Mouse (Mus musculus): ENCODE results near the gene Hbb-bh1. TPM values are rescaled to one million over a fixed set of nuclear protein-coding genes. Genes with fewer than 3 reads are reported as not detected.

Gene Hbb-bh1
- polyA plus RNA-seq (2014; fragmentation: Nextera tagmentation; extraction: Ambion mirVana), result 2.8 and 6.5 TPM in 2 replicates

DNA sequence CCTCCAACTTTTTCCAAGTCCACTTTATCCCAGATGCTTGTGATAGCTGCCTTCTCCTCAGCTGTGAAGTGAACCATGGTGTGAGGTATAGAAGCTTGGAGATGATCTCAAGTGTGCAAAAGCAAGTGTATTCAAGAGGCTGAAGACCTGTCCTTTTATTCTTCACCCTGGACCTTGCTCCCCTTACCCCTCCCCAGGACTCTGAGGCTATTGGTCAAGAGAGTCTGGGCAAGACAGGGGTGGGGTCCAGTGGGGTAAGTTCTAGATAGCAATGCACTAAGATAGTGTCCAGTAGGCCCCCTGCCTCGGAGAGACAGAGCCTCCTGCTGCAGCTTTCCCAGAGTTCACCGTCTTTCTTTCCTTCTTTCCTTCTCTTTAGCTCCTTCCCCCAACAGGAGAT is at the start of gene Hbb-bh1:
Gene Hbb-bh1 (minus strand): TSS at position 131 of the 400 bp plus-strand sequence.
- no peak for ATAC-seq (ENCODE audit: low FRiP score, low TSS enrichment)
- WGBS, result 86% methylated on average over 2 of the region's 2 CpGs

DNA sequence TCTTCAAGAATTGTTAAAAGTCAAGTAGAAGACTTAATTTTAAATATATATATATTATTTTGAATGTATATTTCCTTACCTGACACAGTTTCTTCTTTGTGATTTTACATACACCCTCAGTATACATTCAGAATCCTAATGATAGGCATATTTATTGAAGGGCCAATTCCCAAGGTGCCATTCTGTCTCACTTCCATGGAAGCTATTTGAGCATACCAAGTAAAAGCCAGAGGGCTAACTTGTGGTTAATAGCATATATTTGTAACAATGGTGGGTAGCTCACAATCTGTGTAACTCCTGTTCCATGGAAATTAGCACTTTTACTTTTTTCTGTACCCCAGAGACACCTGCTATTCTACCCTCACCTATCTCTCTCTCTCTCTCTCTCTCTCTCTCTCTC is 43.2 kb upstream of the Hbb-bh1 start, which contains the start of gene Olfr66:
Gene Olfr66 (minus strand): TSS at position 101 of the 400 bp plus-strand sequence.
- Histone ChIP-seq H3K9ac (ENCODE audit: low read depth, low read length) (no peak within 1 kb of the TSS), H3K4me1 (ENCODE audit: control insufficient read depth, insufficient read depth, low read length) (no peaks in the 10 kb centered on the region), H3K4me2 (replicated peaks; ENCODE audit: low read depth, low read length) (no peak within 1 kb of the TSS), H3K27ac (ENCODE audit: low read depth, low read length) (no peak within 1 kb of the TSS), H3K4me3 (ENCODE audit: low read length) (no peak within 1 kb of the TSS), H3K27me3 (ENCODE audit: control insufficient read depth, insufficient read depth, low read length) (no peaks in the 10 kb centered on the region), H3K36me3 (ENCODE audit: control insufficient read depth, insufficient read depth, low read length) (no peaks in the 10 kb centered on the region), H3K9me3 (ENCODE audit: control insufficient read depth, low read length) (no peaks in the 10 kb centered on the region)
- ATAC-seq (ENCODE audit: low FRiP score, low TSS enrichment), result no peak

More for the DNA sequence above, at the start of gene Hbb-bh1:
- Histone ChIP-seq H3K9me3 (ENCODE audit: control insufficient read depth, low read length) (no peaks in the 10 kb centered on the region), H3K27ac (ENCODE audit: low read depth, low read length) (no peak within 1 kb of the TSS), H3K36me3 (ENCODE audit: control insufficient read depth, insufficient read depth, low read length) (no peaks in the 10 kb centered on the region), H3K4me2 (replicated peaks; ENCODE audit: low read depth, low read length) (no peak within 1 kb of the TSS), H3K9ac (ENCODE audit: low read depth, low read length) (no peak within 1 kb of the TSS), H3K27me3 (ENCODE audit: control insufficient read depth, insufficient read depth, low read length) (no peaks in the 10 kb centered on the region), H3K4me3 (ENCODE audit: low read length) (no peak within 1 kb of the TSS), H3K4me1 (ENCODE audit: control insufficient read depth, insufficient read depth, low read length) (no peaks in the 10 kb centered on the region)

DNA sequence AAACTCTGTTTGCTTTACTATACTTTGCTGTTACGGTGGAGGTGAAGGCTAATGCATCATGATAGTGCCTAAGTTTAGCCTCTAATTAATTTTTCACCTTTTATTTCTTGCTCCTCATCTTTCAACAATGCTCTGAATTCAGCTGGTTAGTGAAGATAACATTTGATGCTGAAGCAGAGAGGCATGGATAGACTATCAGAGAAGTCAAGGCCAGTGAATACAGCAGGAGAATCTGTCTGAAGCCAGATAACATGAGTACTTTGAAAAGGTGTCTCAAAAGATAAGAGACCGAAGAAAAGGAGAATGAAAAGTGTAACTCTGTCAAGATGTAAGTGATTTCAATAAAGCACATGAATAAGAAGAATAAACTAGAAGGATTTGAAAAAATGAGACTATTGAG is 34.1 kb upstream of the Hbb-bh1 start:
- H3K4me1 ChIP-seq (ENCODE audit: control insufficient read depth, insufficient read depth, low read length), result no peaks in the 10 kb centered on the region
- no peak overlapping the region for H3K4me3 ChIP-seq (ENCODE audit: low read length)
- H3K9ac ChIP-seq (ENCODE audit: low read depth, low read length), result no peak overlapping the region
- WGBS, result 87% methylated on average over 2 of the region's 2 CpGs
- no peak overlapping the region for H3K27ac ChIP-seq (ENCODE audit: low read depth, low read length)
- H3K9me3 ChIP-seq (ENCODE audit: control insufficient read depth, low read length), result no peaks in the 10 kb centered on the region
- no peaks in the 10 kb centered on the region for H3K36me3 ChIP-seq (ENCODE audit: control insufficient read depth, insufficient read depth, low read length)
- ATAC-seq (ENCODE audit: low FRiP score, low TSS enrichment), result no peak
- no peak overlapping the region for H3K4me2 ChIP-seq (replicated peaks; ENCODE audit: low read depth, low read length)
- H3K27me3 ChIP-seq (ENCODE audit: control insufficient read depth, insufficient read depth, low read length), result no peaks in the 10 kb centered on the region

DNA sequence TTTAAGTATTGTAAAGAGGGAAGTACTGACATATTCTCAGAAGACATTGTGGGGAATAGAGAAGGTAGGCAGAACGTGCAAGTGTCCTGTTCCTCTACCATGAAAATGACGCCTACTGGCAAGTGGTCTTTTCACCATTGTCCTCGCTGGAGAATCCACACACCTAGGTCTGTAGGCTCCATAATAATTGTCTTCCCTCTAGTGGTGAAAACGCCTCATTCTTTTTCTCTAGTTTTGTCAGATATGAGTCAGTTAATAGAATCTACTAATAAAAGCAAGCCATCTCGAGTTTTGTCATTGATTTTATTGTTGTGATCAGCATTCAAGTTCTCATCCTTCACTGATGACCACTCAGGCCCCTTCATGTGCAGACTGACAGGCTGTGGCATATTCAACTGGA is 31.5 kb upstream of the Hbb-bh1 start:
- no peaks in the 10 kb centered on the region for H3K4me1 ChIP-seq (ENCODE audit: control insufficient read depth, insufficient read depth, low read length)
- no peak overlapping the region for H3K4me3 ChIP-seq (ENCODE audit: low read length)
- H3K4me2 ChIP-seq (replicated peaks; ENCODE audit: low read depth, low read length), result no peak overlapping the region
- H3K9ac ChIP-seq (ENCODE audit: low read depth, low read length), result no peak overlapping the region
- H3K27me3 ChIP-seq (ENCODE audit: control insufficient read depth, insufficient read depth, low read length), result no peaks in the 10 kb centered on the region
- no peaks in the 10 kb centered on the region for H3K36me3 ChIP-seq (ENCODE audit: control insufficient read depth, insufficient read depth, low read length)
- no peak overlapping the region for H3K27ac ChIP-seq (ENCODE audit: low read depth, low read length)
- no peak for ATAC-seq (ENCODE audit: low FRiP score, low TSS enrichment)
- WGBS, result 48% methylated on average over 5 of the region's 5 CpGs
- no peaks in the 10 kb centered on the region for H3K9me3 ChIP-seq (ENCODE audit: control insufficient read depth, low read length)

DNA sequence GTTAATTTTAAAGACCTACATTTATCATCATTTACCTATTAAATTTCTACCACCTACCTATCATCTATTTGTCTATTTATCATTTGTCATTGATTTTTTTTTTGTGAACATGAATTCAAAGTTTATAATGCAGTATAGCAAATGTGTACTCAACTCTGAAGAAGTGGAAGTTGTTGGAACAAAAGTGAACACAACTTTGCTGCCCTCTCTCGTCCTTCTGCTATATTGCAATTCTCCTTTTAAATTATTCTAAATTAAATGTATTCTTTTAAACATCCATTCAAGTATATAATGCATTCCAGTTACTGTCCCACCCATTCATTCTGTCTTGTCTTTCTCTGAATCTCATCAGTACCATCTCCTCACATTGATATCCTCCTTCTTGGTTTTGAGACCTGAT is 30.1 kb upstream of the Hbb-bh1 start:
- H3K9ac ChIP-seq (ENCODE audit: low read depth, low read length), result no peak overlapping the region
- WGBS, result 8% methylated on average over 1 of the region's 1 CpGs
- no peaks in the 10 kb centered on the region for H3K36me3 ChIP-seq (ENCODE audit: control insufficient read depth, insufficient read depth, low read length)
- H3K9me3 ChIP-seq (ENCODE audit: control insufficient read depth, low read length), result no peaks in the 10 kb centered on the region
- no peaks in the 10 kb centered on the region for H3K4me1 ChIP-seq (ENCODE audit: control insufficient read depth, insufficient read depth, low read length)
- no peak for ATAC-seq (ENCODE audit: low FRiP score, low TSS enrichment)
- H3K4me3 ChIP-seq (ENCODE audit: low read length), result no peak overlapping the region
- H3K27ac ChIP-seq (ENCODE audit: low read depth, low read length), result no peak overlapping the region
- H3K4me2 ChIP-seq (replicated peaks; ENCODE audit: low read depth, low read length), result no peak overlapping the region
- no peaks in the 10 kb centered on the region for H3K27me3 ChIP-seq (ENCODE audit: control insufficient read depth, insufficient read depth, low read length)

DNA sequence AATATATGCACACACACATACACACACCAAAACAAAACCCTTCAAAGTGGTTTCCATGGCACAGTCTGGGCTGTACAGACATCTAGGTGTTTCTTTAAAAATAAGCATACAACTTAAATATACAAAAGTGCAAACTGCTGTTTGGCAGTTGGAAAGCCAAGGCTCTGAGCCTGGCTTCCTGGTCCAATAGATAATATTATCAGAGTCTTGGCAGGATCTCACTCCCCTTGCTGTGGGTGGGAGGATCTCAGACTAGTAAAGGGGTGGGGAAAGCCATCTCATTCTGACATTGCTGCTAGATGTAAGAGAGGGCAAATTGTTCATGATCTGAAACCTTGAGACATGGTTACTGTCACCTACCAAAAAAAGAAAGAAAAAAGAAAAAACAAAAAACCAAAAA is 27.7 kb upstream of the Hbb-bh1 start:
- ATAC-seq (ENCODE audit: low FRiP score, low TSS enrichment), result no peak
- no peaks in the 10 kb centered on the region for H3K36me3 ChIP-seq (ENCODE audit: control insufficient read depth, insufficient read depth, low read length)
- H3K4me3 ChIP-seq (ENCODE audit: low read length), result no peak overlapping the region
- H3K27ac ChIP-seq (ENCODE audit: low read depth, low read length), result no peak overlapping the region
- H3K27me3 ChIP-seq (ENCODE audit: control insufficient read depth, insufficient read depth, low read length), result no peaks in the 10 kb centered on the region
- no peaks in the 10 kb centered on the region for H3K4me1 ChIP-seq (ENCODE audit: control insufficient read depth, insufficient read depth, low read length)
- no peak overlapping the region for H3K4me2 ChIP-seq (replicated peaks; ENCODE audit: low read depth, low read length)
- H3K9ac ChIP-seq (ENCODE audit: low read depth, low read length), result no peak overlapping the region
- H3K9me3 ChIP-seq (ENCODE audit: control insufficient read depth, low read length), result no peaks in the 10 kb centered on the region

DNA sequence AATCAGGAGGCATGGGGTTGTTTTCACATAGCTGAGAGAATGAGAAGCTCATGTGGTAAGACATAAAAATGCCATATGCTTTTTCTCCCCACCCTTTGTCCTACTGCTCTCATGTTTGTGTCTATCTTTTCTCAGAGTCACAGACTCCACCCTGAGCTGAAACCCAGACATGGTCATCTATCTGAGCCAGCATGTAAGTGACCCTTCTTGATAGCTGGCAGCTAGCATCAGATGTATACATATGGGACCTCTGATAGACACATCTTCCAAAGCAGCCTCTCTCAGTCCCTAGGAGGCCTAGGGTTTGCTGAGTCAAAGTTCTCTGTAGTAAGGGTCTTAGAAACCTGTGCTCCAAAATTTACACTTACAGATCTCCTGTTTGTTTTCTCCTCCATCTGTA is 22.8 kb upstream of the Hbb-bh1 start:
- Histone ChIP-seq H3K36me3 (ENCODE audit: control insufficient read depth, insufficient read depth, low read length) (no peaks in the 10 kb centered on the region), H3K9me3 (ENCODE audit: control insufficient read depth, low read length) (no peaks in the 10 kb centered on the region), H3K4me2 (replicated peaks; ENCODE audit: low read depth, low read length) (no peak overlapping the region), H3K27me3 (ENCODE audit: control insufficient read depth, insufficient read depth, low read length) (no peaks in the 10 kb centered on the region), H3K4me3 (ENCODE audit: low read length) (no peak overlapping the region), H3K4me1 (ENCODE audit: control insufficient read depth, insufficient read depth, low read length) (no peaks in the 10 kb centered on the region), H3K9ac (ENCODE audit: low read depth, low read length) (no peak overlapping the region), H3K27ac (ENCODE audit: low read depth, low read length) (no peak overlapping the region)
- no peak for ATAC-seq (ENCODE audit: low FRiP score, low TSS enrichment)

DNA sequence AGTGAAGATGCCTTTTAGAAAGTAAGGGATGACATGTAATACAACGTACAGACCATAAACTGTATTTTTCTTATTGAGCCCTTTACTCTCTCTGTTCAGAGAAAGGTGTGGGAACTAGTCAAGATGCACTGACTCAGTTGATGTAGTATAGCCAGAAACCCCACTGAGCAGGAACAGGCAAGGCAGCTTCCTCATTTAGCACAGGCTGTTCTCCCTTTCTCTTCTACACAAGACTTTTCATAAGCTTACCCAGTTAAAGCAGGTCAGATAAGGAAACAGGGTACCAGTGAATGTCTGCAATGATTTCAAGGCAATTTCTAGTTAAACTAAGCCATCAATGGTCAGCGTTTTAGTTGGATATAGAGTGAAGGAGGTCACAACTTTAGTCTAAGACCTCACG is 18.6 kb upstream of the Hbb-bh1 start:
- Histone ChIP-seq H3K4me3 (ENCODE audit: low read length) (no peak overlapping the region), H3K4me2 (replicated peaks; ENCODE audit: low read depth, low read length) (no peak overlapping the region), H3K27ac (ENCODE audit: low read depth, low read length) (no peak overlapping the region), H3K9me3 (ENCODE audit: control insufficient read depth, low read length) (no peaks in the 10 kb centered on the region), H3K27me3 (ENCODE audit: control insufficient read depth, insufficient read depth, low read length) (no peaks in the 10 kb centered on the region), H3K4me1 (ENCODE audit: control insufficient read depth, insufficient read depth, low read length) (no peaks in the 10 kb centered on the region), H3K36me3 (ENCODE audit: control insufficient read depth, insufficient read depth, low read length) (no peaks in the 10 kb centered on the region), H3K9ac (ENCODE audit: low read depth, low read length) (no peak overlapping the region)
- WGBS, result 85% methylated on average over 3 of the region's 3 CpGs
- ATAC-seq (ENCODE audit: low FRiP score, low TSS enrichment), result no peak

DNA sequence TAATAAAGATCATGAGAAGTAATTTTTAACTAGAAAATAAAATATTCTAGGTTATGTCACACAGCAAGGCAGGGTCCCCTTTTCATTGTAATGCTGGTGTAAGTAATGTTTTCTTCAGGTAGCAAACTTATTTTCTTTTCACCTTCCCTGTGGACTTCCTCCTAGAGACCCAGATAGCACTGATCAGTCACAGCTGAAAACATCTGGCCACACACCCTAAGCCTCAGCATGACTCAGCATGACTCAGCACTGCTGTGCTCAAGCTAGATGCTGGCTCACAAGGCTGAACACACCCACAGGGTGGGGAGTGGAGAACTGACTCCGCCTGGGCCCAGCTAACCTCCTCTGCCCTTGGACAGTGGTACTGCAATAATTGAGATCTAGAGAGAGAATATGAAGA is 17.9 kb upstream of the Hbb-bh1 start:
- Histone ChIP-seq H3K9ac (ENCODE audit: low read depth, low read length) (no peak overlapping the region), H3K9me3 (ENCODE audit: control insufficient read depth, low read length) (no peaks in the 10 kb centered on the region), H3K4me3 (ENCODE audit: low read length) (no peak overlapping the region), H3K4me2 (replicated peaks; ENCODE audit: low read depth, low read length) (no peak overlapping the region), H3K4me1 (ENCODE audit: control insufficient read depth, insufficient read depth, low read length) (no peaks in the 10 kb centered on the region), H3K27me3 (ENCODE audit: control insufficient read depth, insufficient read depth, low read length) (no peaks in the 10 kb centered on the region), H3K36me3 (ENCODE audit: control insufficient read depth, insufficient read depth, low read length) (no peaks in the 10 kb centered on the region), H3K27ac (ENCODE audit: low read depth, low read length) (no peak overlapping the region)
- peak; percentile 68; the same call in 1 of the 2 replicates for ATAC-seq (ENCODE audit: low FRiP score, low TSS enrichment)
- 46% methylated on average over 1 of the region's 1 CpGs for WGBS

DNA sequence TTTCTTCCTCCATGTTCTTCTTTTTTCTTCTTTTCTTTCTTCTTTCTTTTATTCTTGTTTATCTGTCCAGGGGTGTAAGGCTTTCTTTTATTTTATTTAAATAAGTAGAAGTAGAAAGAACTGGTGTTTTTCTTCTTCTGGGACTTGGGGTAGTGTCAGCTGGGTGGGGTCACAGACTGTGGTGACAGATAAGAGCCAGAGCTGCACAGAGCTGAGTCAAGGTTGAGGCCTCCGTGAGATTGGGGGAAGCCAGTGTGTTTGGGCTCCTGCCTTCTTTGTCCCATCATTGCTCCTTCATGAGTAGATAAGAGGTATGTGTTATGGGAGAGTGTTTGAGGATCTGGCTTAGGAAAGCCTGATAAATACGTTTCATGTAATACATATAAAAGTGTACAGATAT is 16.1 kb upstream of the Hbb-bh1 start:
- no peak overlapping the region for H3K4me2 ChIP-seq (replicated peaks; ENCODE audit: low read depth, low read length)
- no peak overlapping the region for H3K27ac ChIP-seq (ENCODE audit: low read depth, low read length)
- H3K36me3 ChIP-seq (ENCODE audit: control insufficient read depth, insufficient read depth, low read length), result no peaks in the 10 kb centered on the region
- no peaks in the 10 kb centered on the region for H3K27me3 ChIP-seq (ENCODE audit: control insufficient read depth, insufficient read depth, low read length)
- H3K4me3 ChIP-seq (ENCODE audit: low read length), result no peak overlapping the region
- no peaks in the 10 kb centered on the region for H3K9me3 ChIP-seq (ENCODE audit: control insufficient read depth, low read length)
- WGBS, result 78% methylated on average over 2 of the region's 2 CpGs
- H3K9ac ChIP-seq (ENCODE audit: low read depth, low read length), result no peak overlapping the region
- ATAC-seq (ENCODE audit: low FRiP score, low TSS enrichment), result no peak
- no peaks in the 10 kb centered on the region for H3K4me1 ChIP-seq (ENCODE audit: control insufficient read depth, insufficient read depth, low read length)
